Mouse (Mus musculus) stomach, postnatal 0 days (tissue): ENCODE data around the gene Pgc.

Experiments used
- CTCF ChIP-seq: IDR thresholded peaks from 2 replicates; pipeline ENCODE4 v1.5.1; 2016; ENCODE audit warnings: antibody characterized with exemption, low read depth, mild to moderate bottlenecking, moderate library complexity
- EP300 ChIP-seq: optimal IDR thresholded peaks from 2 replicates; pipeline ENCODE3; 2016; ENCODE audit warnings: antibody characterized with exemption

DNA sequence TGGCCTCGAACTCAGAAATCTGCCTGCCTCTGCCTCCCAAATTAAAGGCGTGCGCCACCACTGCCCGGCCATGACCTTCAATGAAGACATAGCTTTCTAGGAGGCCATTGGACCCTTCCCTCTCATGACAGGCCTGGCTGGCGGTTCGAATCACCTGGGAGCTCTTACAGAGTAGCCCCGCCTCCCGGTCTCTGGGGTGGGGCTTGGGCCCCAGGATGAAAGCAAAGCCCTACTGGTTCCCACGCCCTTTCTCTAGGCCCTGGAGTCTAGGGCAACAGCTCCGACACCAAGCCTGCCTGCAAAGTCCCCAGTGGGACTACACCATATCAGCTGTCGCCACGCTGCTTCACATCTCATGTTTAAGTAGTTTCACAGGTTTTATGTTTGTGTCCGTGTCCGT, 17.4 kb downstream of the Pgc start:
- no peak for TF ChIP-seq CTCF
- TF ChIP-seq EP300: no peak
